Mouse (Mus musculus) kidney, adult 2 months (tissue): Measurements from ENCODE around the gene Dusp19. TPM values are rescaled to one million over a fixed set of nuclear protein-coding genes. Genes with fewer than 3 reads are reported as not detected.

ENCODE experiments used
- DNase-seq: peaks from one replicate; pipeline ENCODE4 v3.0.0; 2021
- H3K27ac ChIP-seq: fragments of 200-500 bp; 2 replicates; pipeline ENCODE4 v1.5.1; 2012; ENCODE audit warnings: low read depth, low read length, control low read depth, inconsistent platforms; ENCODE audit not compliant: insufficient read depth
- H3K27me3 ChIP-seq: fragments of 200-500 bp; replicated peaks from 2 replicates; pipeline ENCODE4 v1.6.1; 2012; ENCODE audit warnings: mild to moderate bottlenecking, moderate library complexity, low read length, inconsistent platforms; ENCODE audit not compliant: control insufficient read depth, insufficient read depth
- H3K36me3 ChIP-seq: fragments of 200-500 bp; 2 replicates; pipeline ENCODE4 v1.6.1; 2012; ENCODE audit warnings: mild to moderate bottlenecking, moderate library complexity, low read length, inconsistent platforms; ENCODE audit not compliant: control insufficient read depth, insufficient read depth
- H3K4me1 ChIP-seq: fragments of 200-500 bp; 2 replicates; pipeline ENCODE4 v1.6.1; 2011; ENCODE audit warnings: low read length; ENCODE audit not compliant: control insufficient read depth, insufficient read depth
- H3K4me3 ChIP-seq: fragments of 200-500 bp; 2 replicates; pipeline ENCODE4 v1.5.1; 2011; ENCODE audit warnings: mild to moderate bottlenecking, low read depth, low read length, control low read depth; ENCODE audit not compliant: insufficient read depth
- CTCF ChIP-seq: fragments of 200-500 bp; conservative IDR thresholded peaks from 2 replicates; pipeline ENCODE4 v1.5.1; 2011; ENCODE audit warnings: low read depth, mild to moderate bottlenecking, control low read depth, low read length, moderate library complexity, mixed read lengths; ENCODE audit not compliant: insufficient read depth, insufficient read length
- POLR2A ChIP-seq: fragments of 200-500 bp; IDR thresholded peaks from one replicate; pipeline ENCODE4 v1.6.1; 2011; ENCODE audit warnings: low read depth, low read length, control low read depth
- WGBS: fragments of 180-500 bp; shearing (Covaris S2); methylation state at CpG from one replicate; pipeline ENCODE4 v1.1.7; 2018; 5-methylcytosine and 5-hydroxymethylcytosine counted together
- polyA plus RNA-seq: library from polyadenylated mRNA; depleted of rRNA; stranded (reverse); fragments of >200 nt; gene quantifications from 2 replicates; pipeline ENCODE4 v1.2.3, GENCODE M21; 2012

Dusp19 gene
- polyA plus RNA-seq, 1 experiment = 7.8 TPM

DNA sequence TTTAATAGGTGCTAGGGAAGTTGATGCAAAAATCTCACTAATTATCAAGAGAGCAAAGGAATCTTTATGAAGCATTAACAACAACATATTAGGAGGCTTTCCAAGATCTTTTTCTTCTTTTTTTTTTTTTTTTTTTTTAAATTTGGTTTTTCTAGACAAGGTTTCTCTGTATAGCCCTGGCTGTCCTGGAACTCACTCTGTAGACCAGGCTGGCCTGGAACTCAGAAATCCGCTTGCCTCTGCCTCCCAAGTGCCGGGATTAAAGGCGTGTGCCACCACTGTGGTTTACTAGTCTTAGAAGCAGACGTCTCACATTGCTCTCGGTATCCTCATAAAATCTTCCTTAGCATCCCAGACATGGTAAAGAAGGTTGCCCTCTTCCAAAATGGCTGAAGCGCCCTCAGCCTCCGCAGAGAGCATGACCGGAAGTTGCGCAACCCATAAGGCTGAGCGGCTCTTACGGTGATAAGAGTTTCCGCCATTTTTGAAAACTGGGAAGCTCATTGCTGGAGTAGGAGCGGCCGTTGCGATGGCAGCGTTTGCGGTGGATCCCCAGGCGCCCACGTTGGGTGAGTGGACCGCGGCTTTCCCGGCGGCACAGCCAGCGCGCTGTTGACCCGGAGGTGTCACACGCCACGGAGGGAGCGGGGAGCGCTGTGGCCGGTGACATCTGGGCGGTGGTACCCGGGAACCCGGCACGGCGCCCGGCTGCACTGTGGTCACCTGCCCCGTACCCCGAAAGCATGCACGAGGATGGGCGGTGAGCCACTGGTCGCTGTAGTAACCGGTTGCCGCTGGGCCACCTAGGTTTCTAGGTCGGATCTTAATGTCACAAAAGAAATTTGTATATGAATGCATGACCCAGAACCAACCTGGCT is 21.8 kb downstream of the Dusp19 start:
- no peaks in the 10 kb centered on the region; the same call in 1 of the 2 replicates for H3K36me3 ChIP-seq
- H3K27me3 ChIP-seq = no peaks in the 10 kb centered on the region
- H3K4me1 ChIP-seq = peaks cover 7% of the 10 kb centered on the region
- H3K4me3 ChIP-seq = peak overlapping the region; percentile 83
- no peak overlapping the region for H3K27ac ChIP-seq
- WGBS = under 1% methylated on average over 45 of the region's 45 CpGs
- peak; percentile 95 for DNase-seq
- no peak for TF ChIP-seq POLR2A
- TF ChIP-seq CTCF = no peak

DNA sequence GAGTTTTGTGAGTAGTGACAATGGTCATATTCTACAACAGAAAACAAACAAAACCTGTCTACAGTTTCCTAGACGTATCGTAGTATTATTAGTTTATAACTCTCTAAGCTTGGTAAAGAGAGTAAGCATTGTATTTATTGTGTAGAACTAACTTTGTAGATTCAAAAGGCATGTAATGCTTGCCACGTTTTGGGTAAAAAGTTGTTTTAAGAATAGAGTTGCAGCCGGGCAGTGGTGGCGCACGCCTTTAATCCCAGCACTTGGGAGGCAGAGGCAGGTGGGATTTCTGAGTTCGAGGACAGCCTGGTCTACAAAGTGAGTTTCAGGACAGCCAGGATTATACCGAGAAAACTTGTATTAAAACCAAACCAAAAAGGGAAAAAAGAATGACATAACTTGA is 22.6 kb downstream of the Dusp19 start:
- Histone ChIP-seq H3K4me1 (peaks cover 7% of the 10 kb centered on the region), H3K27me3 (no peaks in the 10 kb centered on the region), H3K36me3 (peaks cover 1% of the 10 kb centered on the region; the same call in 1 of the 2 replicates), H3K27ac (no peak overlapping the region), H3K4me3 (peak overlapping the region; percentile 83; the same call in 1 of the 2 replicates)
- WGBS = 12% methylated on average over 8 of the region's 8 CpGs
- DNase-seq = no peak
- TF ChIP-seq CTCF (no peak), POLR2A (no peak)

DNA sequence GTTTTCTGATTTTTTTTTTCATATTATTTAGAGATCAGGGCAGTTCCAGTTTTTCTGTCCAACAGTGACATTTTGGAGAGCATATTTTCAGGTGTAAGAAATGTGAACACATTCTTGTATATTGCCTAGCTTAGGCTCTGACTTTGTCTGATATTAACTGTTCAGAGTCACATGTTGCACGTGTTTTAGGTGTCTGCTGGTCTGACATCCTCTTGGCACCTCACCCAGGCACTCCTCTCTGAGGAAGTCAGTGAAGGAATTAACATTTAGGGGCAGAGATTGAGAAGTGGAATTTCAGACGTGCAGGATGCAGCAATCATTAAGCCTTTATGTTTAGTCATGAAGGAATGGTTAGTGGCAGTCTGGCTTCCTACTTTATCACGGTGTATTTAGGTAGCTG is 23.0 kb downstream of the Dusp19 start:
- no peaks in the 10 kb centered on the region for H3K27me3 ChIP-seq
- DNase-seq = no peak
- peaks cover 7% of the 10 kb centered on the region for H3K4me1 ChIP-seq
- 17% methylated on average over 3 of the region's 3 CpGs for WGBS
- no peak overlapping the region for H3K27ac ChIP-seq
- TF ChIP-seq POLR2A = no peak
- no peak for TF ChIP-seq CTCF
- peaks cover 1% of the 10 kb centered on the region; the same call in 1 of the 2 replicates for H3K36me3 ChIP-seq
- H3K4me3 ChIP-seq = no peak overlapping the region

DNA sequence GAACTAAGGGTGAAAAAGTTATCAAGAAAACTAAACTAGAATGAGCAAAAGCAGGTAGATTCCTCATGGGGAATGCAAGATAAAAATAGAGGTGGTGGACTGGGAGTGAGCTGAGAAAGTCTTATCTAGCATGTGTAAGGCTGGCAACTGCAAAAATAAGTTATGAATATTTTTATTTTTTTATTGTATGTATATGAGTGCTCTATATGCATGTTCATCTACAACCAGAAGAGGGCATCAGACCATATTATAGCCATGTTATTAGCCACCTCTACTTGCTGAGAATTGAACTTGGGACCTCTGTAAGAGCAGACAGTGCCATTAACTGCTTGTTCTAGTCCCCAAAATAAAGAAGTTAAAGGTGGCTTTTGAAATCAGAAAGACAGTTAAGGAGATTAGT is 44.6 kb downstream of the Dusp19 start:
- no peak for DNase-seq
- Histone ChIP-seq H3K36me3 (peaks cover 4% of the 10 kb centered on the region; the same call in 1 of the 2 replicates), H3K27me3 (no peaks in the 10 kb centered on the region), H3K27ac (no peak overlapping the region), H3K4me3 (no peak overlapping the region), H3K4me1 (no peaks in the 10 kb centered on the region)
- TF ChIP-seq POLR2A (no peak), CTCF (no peak)

DNA sequence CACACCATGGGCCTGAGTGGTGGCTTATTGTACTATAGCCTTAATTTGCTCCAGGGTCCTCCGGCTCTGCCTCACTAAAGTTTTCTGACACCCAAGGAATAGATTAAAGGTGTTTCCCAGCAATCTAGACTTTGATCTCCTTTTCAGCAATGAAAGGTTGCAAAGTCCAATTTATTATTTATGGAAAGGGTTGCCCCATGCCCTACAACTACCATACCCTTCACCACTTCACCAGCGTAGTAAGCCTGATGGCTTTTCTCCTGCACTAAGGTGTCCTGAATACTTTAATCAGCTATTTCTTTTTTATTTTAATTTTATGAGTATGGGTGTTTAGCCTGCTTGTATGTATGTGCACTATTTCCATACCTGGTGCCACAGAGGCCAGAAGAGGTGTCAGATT is 45.8 kb downstream of the Dusp19 start:
- DNase-seq = no peak
- H3K4me1 ChIP-seq = no peaks in the 10 kb centered on the region
- 91% methylated on average over 2 of the region's 2 CpGs for WGBS
- no peaks in the 10 kb centered on the region for H3K27me3 ChIP-seq
- H3K4me3 ChIP-seq = no peak overlapping the region
- TF ChIP-seq CTCF (no peak), POLR2A (no peak)
- no peak overlapping the region for H3K27ac ChIP-seq
- H3K36me3 ChIP-seq = peaks cover 4% of the 10 kb centered on the region; the same call in 1 of the 2 replicates

DNA sequence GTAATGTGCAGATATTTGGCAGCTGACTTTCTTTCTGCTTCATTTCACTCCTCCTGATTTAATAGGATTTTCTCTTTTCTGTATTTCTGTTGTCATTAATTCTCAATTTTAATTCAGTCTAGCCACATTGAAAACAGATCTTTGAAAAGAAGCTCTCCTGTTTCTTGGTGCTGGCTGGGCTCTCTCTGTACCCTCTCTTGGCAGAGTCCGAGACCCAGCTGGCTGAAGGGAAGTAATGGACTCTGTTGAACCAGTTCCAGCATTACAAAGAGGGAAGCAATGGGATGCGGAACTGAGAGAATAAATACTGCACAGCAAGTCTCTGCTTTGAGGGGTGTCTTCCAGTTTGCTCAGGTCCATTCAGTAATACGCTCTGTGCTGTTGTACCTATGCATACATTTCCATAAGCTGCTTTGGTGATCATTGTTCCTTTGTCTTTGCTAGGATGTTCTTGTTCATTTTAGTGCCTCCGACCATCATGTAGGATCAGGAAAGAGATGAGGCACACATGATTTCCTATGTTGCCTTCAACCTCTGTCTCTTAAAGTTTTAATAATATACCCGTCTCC is 50.6 kb downstream of the Dusp19 start:
- no peak for DNase-seq
- Histone ChIP-seq H3K4me1 (no peaks in the 10 kb centered on the region), H3K36me3 (no peaks in the 10 kb centered on the region), H3K4me3 (no peak overlapping the region), H3K27ac (no peak overlapping the region), H3K27me3 (no peaks in the 10 kb centered on the region)
- TF ChIP-seq CTCF = no peak
- no peak for TF ChIP-seq POLR2A
- 86% methylated on average over 5 of the region's 5 CpGs for WGBS

DNA sequence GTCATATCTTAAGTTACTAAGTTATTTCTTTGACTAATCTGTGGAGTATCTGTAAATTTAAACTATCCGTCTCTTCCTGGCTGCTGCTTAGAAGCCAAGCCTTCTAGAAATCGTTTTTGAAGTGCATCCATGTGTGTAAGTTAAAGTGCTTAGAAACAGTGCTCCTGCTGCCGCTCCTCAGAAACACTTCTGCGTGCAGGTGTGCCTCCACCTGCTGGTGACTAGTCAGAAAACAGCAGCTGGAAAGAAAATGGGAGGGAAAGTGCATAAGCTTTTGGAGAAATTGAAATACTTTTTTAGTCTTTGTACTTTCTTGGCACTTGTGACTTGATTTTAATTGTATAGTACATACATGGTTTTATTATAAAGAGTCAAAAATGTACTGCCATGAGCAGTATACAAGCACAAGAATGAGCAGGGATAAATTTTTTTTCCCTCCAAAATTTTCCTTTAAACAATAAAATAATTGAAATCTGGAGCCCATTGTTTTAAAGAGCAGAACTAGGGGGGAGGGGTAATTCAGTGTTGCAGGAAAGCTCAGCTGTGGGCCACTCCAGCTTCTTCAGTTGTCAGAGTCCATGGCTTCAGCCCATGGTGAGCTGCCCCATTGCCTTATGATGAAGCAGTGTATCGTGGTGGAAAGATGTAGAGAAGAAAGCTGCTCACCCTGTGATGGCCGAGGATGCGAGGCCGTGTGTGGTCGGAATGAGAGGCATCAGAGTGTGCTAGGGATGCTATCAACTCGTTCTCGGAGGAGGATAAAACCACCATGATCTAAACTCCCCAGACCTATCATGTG is 53.2 kb downstream of the Dusp19 start:
- no peak overlapping the region for H3K4me3 ChIP-seq
- peak; percentile 60 for TF ChIP-seq CTCF
- no peak for TF ChIP-seq POLR2A
- H3K27me3 ChIP-seq = no peaks in the 10 kb centered on the region
- 70% methylated on average over 11 of the region's 11 CpGs for WGBS
- DNase-seq = peak; percentile 29
- no peaks in the 10 kb centered on the region for H3K4me1 ChIP-seq
- H3K27ac ChIP-seq = no peak overlapping the region
- no peaks in the 10 kb centered on the region for H3K36me3 ChIP-seq
